Mouse (Mus musculus): ENCODE results near the gene Olfr1431.
"Not testable (repeated sequence)": the region's sequence is repeated elsewhere in the genome, so short reads cannot be mapped to it uniquely, and the experiment has no call there.

The Olfr1431 gene

DNA sequence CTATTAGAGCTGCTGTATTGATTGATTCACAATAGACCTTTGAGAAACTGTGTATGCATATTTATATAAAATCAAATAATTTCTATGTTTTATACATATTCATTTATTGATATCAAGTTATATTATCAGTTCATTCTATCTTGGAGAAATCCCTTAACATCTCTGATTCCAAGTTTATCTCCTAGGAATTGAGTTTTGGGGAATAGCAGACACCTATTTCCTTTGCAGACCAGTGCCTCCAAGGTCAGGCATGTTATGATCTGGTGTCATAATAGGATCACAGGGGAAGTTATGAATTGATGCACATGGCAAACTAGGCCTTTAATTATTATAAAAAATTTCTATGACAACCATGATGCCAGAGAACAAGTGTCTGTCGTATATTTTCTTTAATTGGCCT, at the start of gene Olfr1431:
Olfr1431 (plus strand) TSS at position 301 of the 400 bp plus-strand sequence.
- in situ Hi-C loops (cut with MboI, MseI) = no loop called here

DNA sequence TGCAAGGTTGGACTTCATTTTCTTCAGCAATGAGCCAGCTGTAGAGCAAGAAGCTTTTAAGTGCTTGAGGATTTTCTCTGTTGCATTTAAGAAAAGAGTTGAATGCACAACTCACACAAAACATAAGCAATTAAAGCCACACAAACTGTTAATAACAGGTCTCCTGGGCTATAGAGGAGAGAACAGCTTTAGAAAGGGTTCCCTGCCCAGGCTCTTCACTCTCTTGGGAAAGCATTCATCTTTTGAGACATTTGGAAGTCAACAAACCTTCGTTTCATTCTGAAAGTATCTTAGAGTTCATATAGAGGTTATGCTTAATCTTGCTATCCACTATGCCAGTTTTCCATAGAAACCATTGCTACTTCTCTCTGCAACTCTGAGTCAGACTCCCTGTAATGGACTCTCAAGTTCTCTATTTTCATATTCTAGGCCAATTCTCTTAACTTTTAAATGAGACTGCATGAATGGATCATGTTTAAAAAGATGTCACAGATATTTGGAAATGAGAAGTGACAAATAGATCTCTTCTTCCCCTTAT, 30.3 kb upstream of the Olfr1431 start, which contains the start of gene Olfr1555-ps1:
Olfr1555-ps1 (minus strand) TSS at position 51 of the 538 bp plus-strand sequence.
- in situ Hi-C loops (cut with MboI, MseI) = loop anchor here (5.0 kb wide), 1 partner anchor 62 kb away; the partner anchor contains the start of gene Olfr1432

GRCm38 (mm10) chr19:12175431-12175830, 25.0 kb upstream of the Olfr1431 start:
- in situ Hi-C loops (cut with MboI, MseI) = not testable (repeated sequence)

DNA sequence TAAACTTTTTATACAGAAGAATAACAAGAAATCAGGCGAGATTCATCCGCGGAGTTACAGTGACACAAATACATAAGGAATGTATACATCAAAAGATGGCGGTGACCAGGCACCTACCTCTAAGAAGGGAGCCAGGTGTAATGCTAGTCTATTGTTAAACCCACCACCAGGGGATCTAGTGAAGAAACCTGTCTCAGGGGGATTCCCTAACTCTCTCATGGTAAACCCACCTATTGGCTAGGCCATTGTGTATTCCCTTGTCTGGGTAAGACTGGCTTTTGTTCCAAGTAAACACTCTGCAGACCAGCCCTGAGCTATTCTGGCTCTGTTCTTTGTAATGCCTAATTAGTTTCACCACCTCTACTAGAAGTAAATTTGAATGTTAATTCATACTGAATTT, 1.4 kb upstream of the Olfr1431 start:
- in situ Hi-C loops (cut with MboI, MseI) = not testable (repeated sequence)

DNA sequence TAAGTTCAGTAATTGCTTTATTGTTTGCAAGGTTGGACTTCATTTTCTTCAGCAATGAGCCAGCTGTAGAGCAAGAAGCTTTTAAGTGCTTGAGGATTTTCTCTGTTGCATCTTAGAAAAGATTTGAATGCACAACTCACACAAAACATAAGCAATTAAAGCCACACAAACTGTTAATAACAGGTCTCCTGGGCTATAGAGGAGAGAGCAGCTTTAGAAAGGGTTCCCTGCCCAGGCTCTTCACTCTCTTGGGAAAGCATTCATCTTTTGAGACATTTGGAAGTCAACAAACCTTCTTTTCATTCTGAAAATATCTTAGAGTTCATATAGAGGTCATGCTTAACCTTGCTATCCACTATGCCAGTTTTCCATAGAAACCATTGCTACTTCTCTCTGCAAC, 32.1 kb downstream of the Olfr1431 start, which contains the start of gene Olfr1432:
Olfr1432 (minus strand) TSS at position 101 of the 400 bp plus-strand sequence.
- in situ Hi-C loops (cut with MboI, MseI) = loop anchor here (5.0 kb wide), 1 partner anchor 60 kb away; the partner anchor contains the start of gene Olfr1555-ps1

GRCm38 (mm10) chr19:12241559-12241958, 41.1 kb downstream of the Olfr1431 start, which contains the start of gene Olfr262:
Gene Olfr262, minus strand, starts transcription at chr19:12241659.
- in situ Hi-C loops (cut with MboI, MseI) = no loop called here

DNA sequence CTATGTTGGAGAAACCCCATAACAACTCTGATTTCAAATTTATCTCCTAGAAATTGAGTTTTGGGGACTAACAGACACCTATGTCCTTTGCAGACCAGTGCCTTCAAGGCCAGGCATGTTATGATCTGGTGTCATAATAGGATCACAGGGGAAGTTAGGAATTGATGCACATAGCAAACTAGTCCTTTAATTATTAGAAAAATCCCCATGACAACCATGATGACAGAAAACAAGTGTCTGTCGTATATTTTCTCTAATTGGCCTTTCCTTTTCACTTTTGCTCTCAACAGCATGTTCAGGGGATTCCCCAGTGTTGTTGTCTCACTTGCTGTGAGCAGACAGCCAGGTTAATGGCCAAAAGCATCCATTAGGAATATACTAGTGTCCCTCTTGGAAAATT, 60.3 kb downstream of the Olfr1431 start, which contains the start of gene Olfr235:
Olfr235 (plus strand) TSS at position 301 of the 400 bp plus-strand sequence.
- in situ Hi-C loops (cut with MboI, MseI) = no loop called here
